Mouse (Mus musculus): ENCODE measurements around the gene St3gal3.

Gene St3gal3

DNA sequence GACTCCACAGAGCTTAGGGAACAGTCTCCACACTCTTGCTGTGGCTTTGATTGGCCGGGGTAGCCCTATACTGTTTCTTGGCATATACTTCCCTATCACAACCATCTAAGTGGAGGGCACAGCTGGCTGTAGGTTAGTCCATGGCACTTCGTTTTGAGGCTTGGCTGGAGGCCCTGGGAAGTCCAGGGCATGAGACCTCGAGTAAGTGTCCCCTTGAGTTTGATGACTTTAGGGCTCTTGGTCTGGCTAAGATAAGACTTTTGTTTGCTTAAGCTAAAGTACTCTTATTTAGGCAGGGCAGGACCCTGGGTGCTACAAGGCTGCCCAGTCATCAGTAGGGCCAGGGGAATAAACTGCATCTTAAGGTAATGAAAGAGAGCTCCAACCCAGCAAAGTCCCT lies 236.6 kb downstream of the St3gal3 start:
- in situ Hi-C loops (cut with MboI, MseI), result loop anchor here (5.0 kb wide), 1 partner anchor 729 kb away; no protein-coding TSS in a partner anchor

DNA sequence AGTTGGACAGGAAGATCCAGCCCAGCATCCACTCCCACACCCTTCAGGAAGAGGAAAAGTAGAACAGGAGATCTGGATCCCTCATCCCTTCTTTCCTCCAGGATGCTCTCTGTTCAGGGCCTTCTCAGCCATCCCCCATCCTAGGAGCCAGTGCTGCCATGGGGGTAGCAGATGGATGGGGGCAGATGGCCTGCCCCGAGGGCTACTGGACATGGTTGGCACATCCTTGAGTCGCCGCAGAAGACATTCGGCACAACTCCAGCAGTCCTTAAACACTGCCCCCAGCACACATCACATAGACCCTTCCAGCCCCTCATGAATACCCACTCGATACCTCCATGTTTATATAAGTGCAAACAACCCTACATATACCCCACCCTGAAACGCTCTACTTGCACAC lies 238.7 kb downstream of the St3gal3 start:
- in situ Hi-C loops (cut with MboI, MseI), result loop anchor here (5.0 kb wide), 1 partner anchor 731 kb away; no protein-coding TSS in a partner anchor

GRCm38 (mm10) chr4:117895339-117895738 lies 239.4 kb downstream of the St3gal3 start:
- in situ Hi-C loops (cut with MboI, MseI), result loop anchor here (5.0 kb wide), 1 partner anchor 732 kb away; no protein-coding TSS in a partner anchor

GRCm38 (mm10) chr4:117894601-117895000 lies 240.1 kb downstream of the St3gal3 start:
- in situ Hi-C loops (cut with MboI, MseI), result no loop called here

DNA sequence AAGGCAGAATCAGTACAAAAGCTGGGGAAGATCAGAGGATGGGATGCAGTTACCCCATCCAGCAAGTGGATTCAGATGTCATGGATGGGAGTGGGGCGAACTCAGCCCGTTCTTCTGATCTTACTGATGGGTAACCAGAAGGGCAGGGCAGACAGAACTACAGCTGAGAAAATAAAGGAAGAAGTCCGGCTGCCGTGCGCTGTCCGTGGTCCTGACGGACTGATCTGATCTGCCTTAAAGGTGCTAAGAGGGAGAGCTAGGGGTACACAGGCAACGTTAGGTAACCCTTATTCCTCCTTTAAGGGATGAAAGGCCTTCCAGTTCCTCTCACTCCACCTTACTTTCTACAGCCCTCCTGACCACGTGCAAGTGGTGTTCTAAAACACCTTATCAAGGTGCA lies 241.3 kb downstream of the St3gal3 start:
- in situ Hi-C loops (cut with MboI, MseI), result no loop called here

GRCm38 (mm10) chr4:117891738-117892161 lies 243.0 kb downstream of the St3gal3 start, which contains the start of gene Dph2:
Gene Dph2, minus strand, starts transcription at chr4:117892032.
- in situ Hi-C loops (cut with MboI, MseI), result no loop called here

GRCm38 (mm10) chr4:117890750-117891149 lies 244.0 kb downstream of the St3gal3 start:
- in situ Hi-C loops (cut with MboI, MseI), result no loop called here

- in situ Hi-C loops (cut with MboI, MseI), result no loop called here
Observed at GRCm38 (mm10) chr4:117890031-117890430, 244.7 kb downstream of the St3gal3 start.

DNA sequence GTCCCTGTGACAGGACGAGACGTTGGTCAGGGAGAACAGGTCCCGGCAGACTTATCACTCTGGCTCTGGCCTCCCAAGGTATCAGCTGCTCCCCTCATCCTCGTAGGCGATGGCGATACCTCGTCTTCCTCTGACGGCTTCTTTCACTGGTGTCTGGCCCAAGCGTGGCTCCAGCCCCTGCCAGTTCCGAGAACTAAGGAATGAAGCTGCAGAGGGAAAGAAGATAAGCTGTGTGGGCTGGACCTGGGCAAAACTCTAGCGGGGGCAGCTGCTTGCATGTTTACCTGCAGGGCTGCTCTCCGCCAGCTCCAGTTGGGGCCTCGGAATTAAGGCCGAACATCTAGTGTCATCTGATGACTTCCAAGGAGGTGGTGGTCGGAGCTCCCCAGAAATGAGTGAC lies 245.2 kb downstream of the St3gal3 start:
- in situ Hi-C loops (cut with MboI, MseI), result no loop called here

DNA sequence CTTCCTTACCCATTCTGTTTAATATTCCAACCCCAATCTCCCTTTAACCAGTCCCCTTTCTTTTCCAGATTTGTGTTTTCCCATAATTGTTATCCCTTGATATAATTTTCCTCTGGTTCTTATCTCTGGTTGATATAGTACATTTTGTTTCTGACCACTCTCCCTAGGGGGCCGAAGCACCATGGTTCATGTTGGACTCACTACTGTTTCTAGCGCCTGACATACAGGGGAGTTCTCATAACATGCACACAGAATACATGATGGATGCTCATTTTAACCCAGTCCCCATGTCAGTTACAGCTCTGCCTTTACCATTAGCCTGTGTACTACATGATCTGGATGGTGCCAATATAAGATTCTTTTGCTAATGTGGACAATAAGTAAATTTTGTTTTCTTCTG lies 246.8 kb downstream of the St3gal3 start:
- in situ Hi-C loops (cut with MboI, MseI), result no loop called here

- in situ Hi-C loops (cut with MboI, MseI), result no loop called here
Observed at GRCm38 (mm10) chr4:117887133-117887532, 247.6 kb downstream of the St3gal3 start, which contains the start of gene Atp6v0b. Gene Atp6v0b, minus strand, starts transcription at chr4:117887333.

DNA sequence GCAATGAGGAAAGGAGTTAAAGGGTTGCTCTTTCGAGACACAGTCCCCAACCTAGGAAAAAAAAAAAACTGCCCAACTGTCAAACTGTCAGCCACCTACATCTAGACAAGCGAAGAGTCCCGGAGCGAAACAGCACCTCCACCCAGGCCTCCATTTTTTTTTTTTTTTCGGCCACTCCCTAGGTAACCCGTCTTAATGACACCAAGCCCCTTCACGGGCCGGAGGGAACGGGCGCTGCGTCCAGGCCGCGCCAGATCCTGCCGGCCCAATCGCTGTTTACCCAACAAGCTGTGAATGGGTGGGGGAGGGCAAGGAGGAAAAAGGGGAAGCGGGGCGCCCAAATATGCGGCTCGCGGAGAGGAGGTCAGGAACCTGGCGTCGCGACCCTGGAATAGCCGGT lies 248.1 kb downstream of the St3gal3 start:
- in situ Hi-C loops (cut with MboI, MseI), result no loop called here

DNA sequence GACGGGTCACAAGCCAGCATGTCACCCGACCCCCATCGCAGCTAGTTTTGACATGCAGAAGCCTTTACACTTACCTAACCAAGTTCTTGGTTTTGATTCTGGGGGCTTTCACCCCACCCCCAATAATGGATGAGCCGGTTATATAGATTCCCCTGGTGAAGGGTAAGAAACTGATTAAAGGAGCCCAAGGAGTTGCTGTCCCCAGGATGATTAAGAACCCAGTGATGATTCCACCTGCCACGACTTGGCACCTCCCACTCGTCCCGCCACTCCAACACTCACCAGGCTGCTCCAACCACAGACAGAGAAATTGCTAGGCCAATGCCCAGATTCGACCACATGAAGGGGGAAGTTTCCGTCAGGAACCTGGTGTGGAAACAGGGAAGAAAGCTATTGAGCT lies 248.7 kb downstream of the St3gal3 start:
- in situ Hi-C loops (cut with MboI, MseI), result no loop called here

GRCm38 (mm10) chr4:117885093-117885492 lies 249.6 kb downstream of the St3gal3 start:
- in situ Hi-C loops (cut with MboI, MseI), result no loop called here

DNA sequence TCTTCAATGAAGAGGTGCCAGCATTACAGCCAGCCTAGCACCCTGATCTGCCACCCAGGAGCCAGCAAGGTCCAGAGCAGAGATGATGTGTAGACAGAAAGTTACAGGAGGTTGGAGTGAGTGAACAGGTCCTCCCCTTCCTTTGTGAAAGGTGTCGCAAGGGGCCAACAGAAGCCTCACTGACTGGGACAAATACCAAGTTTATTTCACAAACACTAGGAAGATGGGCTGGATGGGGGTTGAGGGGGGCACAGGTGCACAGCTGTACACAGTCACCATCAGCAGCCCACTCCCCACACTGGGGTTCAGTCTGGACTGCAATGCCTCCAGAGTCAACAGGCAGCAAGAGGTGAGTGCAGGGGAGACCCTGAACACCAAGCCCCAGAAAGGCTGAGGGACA lies 250.6 kb downstream of the St3gal3 start:
- in situ Hi-C loops (cut with MboI, MseI), result no loop called here

GRCm38 (mm10) chr4:117882701-117883691 lies 251.7 kb downstream of the St3gal3 start, which contains the start of gene B4galt2:
Gene B4galt2, minus strand, starts transcription at chr4:117883487.
- in situ Hi-C loops (cut with MboI, MseI), result no loop called here
